Mouse (Mus musculus): ENCODE measurements around the gene Gpr82.

Gpr82 gene

GRCm38 (mm10) chrX:13661063-13661462 lies at the start of gene Gpr82:
Gene Gpr82 (plus strand): TSS chrX:13661363.
- DNase-seq, result no peak

GRCm38 (mm10) chrX:13612115-13612514 lies 49.0 kb upstream of the Gpr82 start:
- no peak for DNase-seq

- DNase-seq, result no peak
Measured at GRCm38 (mm10) chrX:13616726-13617125, 44.4 kb upstream of the Gpr82 start.

DNA sequence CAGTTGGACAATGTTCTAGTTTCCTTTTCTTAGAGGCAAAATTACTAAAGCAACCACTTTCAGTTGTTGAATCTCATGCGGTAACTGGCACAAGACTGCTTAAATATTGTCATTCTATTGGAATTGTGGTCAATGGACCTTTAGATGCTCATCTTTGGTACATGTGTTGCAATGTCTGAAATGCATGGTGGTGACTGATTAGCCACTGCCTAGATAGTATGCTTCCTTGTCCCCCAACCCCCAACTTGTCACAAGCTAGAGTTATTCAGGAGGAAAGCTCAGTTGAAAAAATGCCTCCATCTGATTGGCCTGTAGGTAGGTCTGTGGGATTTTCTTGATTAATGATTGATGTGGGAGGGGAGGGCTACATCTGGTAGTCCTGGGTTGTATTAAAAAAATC lies 43.9 kb upstream of the Gpr82 start:
- no peak for DNase-seq

DNA sequence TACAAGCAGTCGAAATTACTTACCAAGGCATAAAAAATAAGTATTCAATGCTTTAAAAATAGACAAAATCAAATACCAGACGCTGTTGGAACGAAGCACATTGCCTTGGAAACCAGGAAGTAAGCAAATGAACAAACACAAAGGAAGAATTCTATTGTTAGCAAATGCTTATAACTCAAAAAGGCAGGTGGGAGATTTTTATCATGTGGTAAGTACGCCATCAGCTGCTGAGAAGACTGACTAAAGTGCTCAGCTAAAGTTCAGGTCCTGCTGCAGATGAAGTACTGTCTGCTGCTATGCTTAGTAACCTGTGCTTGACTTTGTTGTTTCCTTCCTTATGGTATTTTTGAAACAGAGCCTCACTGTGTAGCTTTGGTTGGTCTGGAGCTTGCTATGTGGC lies 42.7 kb upstream of the Gpr82 start:
- no peak for DNase-seq

DNA sequence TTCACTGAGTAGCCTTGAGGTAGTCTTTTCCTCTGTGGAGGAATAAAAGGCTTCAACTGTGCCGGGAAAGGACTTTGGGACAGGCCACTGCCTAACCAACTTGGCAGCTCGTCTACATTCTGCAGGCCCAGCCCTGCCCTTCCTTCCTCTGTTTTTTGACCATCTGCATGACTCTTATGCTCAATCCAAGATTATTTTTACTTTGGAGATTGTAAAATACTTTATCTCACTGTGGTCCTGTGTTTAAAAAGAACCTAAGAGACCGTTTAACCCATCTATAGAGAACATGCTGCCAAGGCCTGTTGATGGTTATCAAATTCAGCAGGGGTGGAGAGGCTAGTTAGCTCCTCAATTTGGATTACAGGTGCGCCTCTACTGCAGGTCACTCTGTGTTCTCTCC lies 39.7 kb upstream of the Gpr82 start:
- DNase-seq, result peak in 1 of 2 experiments; percentile 3

- DNase-seq, result no peak
Measured at GRCm38 (mm10) chrX:13622654-13623053, 38.5 kb upstream of the Gpr82 start.

GRCm38 (mm10) chrX:13631599-13632283 lies 29.4 kb upstream of the Gpr82 start, which contains the start of gene Gpr34:
Gene Gpr34 (plus strand): TSS chrX:13632089.
- DNase-seq, result no peak

- no peak for DNase-seq
Measured at GRCm38 (mm10) chrX:13636398-13636797, 24.8 kb upstream of the Gpr82 start.

GRCm38 (mm10) chrX:13638894-13639293 lies 22.3 kb upstream of the Gpr82 start:
- no peak for DNase-seq

- DNase-seq, result no peak
Measured at GRCm38 (mm10) chrX:13651889-13652288, 9.3 kb upstream of the Gpr82 start.

DNA sequence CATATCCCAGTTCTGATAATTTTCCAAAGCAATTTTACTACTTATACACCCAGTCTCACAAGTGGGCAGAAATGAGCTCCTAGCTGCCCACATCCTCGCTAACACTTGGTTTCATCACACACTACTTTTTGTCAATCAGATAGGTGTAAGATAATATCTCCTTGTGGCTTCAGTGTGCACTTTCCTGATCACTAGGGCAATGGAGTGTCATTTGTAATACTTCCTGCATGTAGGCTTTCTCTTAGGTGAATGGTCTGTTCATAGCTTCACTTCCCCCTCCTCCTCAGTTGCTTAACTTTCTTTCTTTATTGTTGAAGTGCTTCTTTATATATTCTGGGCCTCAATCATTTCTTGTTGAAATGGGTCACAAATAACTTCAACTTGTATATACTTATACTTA lies 8.9 kb upstream of the Gpr82 start:
- no peak for DNase-seq

GRCm38 (mm10) chrX:13655005-13655421 lies 6.2 kb upstream of the Gpr82 start:
- no peak for DNase-seq

GRCm38 (mm10) chrX:13655906-13656305 lies 5.3 kb upstream of the Gpr82 start:
- no peak for DNase-seq

DNA sequence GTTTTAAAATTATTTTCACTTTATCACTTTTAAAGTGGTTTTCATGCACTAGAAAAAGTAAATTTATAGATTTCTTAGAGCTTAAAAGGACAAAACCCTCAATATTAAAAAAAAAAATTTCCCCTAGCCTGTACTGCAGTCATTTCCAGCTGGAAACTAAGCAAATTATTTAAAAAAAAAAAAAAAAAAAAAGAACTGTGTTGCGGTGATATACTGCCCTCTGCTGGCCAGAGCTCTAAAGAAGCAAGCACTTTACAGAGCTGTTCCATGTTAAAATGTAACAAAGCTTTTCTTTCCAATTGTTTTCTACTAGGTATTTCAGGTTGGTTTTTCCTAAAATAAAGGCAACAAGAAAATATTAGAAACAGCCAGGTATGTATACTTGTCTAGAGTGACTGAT lies 4.4 kb upstream of the Gpr82 start:
- peak; percentile 63 to 77 for DNase-seq

- no peak for DNase-seq
Measured at GRCm38 (mm10) chrX:13658616-13659140, 2.5 kb upstream of the Gpr82 start.

GRCm38 (mm10) chrX:13659201-13659890 lies 1.8 kb upstream of the Gpr82 start:
- no peak for DNase-seq

DNA sequence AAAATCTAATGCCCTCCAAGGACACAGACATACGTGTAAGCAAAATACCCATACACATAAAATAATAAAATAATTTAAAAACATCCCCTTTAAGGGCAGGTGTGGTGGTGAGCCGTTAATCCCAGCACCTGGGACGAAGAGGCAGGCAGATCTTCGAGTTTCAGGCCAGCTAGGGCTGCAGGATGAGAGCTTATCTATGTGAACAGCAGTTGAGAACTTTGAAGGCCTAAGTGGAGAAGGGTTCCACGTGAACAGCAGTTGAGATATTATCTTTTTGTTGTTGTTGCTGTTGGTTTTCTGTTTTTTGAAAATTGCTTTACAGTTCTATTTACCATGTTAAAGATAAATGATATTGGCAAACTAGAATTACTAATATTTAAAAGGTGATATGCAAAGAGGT lies 7.7 kb downstream of the Gpr82 start:
- DNase-seq, result no peak

DNA sequence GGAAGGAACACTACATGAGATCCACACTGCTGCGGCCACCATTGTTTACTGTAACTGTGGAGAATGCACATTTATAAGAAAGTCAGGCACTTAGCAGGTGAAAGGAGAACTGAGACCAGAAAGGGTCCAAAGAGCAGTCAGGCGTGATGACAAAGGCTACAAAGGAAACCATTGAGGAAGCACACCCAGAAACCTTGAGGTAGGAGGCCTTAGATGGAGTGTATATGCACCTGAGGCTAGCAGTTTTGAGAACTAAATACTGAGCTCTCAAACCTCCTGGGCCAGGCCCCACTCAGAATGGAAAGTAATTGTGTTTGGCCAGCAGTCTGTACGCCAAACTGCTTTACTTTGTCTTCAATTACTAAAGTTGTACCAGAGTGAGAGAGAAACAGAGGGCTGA lies 9.2 kb downstream of the Gpr82 start:
- no peak for DNase-seq

DNA sequence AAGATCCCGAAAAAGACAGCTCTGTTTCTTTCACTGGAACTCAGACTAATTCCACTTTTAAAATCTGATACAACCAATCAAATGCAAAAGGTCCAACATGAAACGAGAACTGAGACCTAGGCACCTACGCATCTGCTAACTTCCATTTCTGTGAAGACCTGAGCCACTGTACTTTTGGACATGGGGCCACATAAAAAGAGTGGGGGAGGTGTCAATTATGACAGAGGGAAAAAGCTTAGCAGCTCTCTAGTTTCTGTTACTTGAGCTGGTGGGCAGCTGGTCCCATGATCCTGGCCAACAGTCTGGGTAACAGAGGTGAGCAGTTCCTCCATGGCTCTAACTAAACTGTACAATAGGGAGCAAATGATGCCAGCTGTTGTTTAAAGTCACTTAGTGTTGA lies 11.8 kb downstream of the Gpr82 start:
- DNase-seq, result no peak

GRCm38 (mm10) chrX:13681748-13682147 lies 20.6 kb downstream of the Gpr82 start:
- no peak for DNase-seq

- DNase-seq, result no peak
Measured at GRCm38 (mm10) chrX:13686589-13686988, 25.4 kb downstream of the Gpr82 start.

DNA sequence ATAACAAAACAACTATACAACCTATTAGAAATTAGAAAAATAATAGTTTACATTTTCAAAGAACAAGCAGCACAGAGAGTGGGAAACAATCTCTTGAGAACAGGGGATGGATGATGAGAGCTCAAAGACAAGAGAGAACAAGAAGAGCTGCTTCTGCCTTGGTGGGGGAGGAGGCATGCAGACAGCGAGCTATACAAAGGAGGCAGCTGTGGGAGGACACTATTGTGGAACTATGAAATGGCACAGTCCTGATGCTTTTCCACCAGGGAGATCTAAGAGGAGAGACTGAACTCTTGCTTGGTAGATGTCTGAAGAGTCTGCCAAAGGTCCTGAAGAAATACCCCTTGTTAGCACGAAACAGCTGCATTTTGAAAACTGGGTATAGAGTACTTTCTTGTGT lies 27.2 kb downstream of the Gpr82 start:
- DNase-seq, result no peak

DNA sequence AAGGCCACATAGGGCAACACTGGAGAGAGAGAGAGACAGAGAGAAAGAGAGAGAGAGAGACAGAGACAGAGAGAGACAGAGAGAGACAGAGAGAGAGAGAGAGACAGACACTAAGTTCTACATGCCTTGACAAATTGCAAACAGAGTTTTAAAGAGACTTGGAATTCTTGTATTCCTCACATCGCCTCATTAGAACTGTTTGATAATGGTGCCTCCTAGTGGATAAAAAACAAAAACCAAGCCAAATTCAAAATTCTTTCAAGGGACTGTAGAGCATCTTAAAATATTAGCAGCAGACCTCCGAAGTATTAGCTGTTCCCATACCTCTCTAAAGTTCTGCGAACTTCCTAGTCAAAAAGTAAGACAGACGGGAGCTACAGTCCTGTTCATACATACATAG lies 30.7 kb downstream of the Gpr82 start:
- DNase-seq, result no peak
